Mouse (Mus musculus): Measurements from ENCODE around the gene Cyp2c70.

DNA sequence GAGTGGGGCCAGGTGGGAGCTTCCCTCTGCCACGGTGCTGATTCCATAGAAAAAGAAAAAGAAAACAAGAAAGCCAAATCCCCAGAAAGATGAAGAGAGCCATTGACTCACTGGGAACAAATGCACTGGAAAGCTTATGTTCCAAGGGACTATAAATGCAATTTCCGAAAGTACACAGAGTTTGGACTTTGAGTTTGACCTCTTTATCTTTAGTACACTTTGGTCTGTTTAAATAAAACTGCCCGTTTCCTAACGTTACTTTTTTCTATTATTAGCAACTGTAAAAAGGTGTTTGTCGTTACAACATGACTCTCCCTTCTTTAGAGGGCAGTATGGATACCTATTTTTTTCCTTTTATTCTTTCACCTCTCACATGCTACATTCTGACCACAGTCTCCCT lies at the start of gene Cyp2c70:
- no peak for TF ChIP-seq POLR2A (IDR thresholded peaks at IDR 0.05; ENCODE audit: borderline replicate concordance, low read depth, low read length)
- no peak for TF ChIP-seq CTCF (IDR thresholded peaks at IDR 0.05; ENCODE audit: low read depth, low read length)
